Mouse (Mus musculus) liver, embryonic 13.5 days (tissue): ENCODE data around the gene Cdc16. TPM values are rescaled to one million over a fixed set of nuclear protein-coding genes. Genes with fewer than 3 reads are reported as not detected.
A peak's percentile ranks its signal among the peaks of the same experiment; 100 is the strongest.
"Not testable (repeated sequence)": the region's sequence is repeated elsewhere in the genome, so short reads cannot be mapped to it uniquely, and the experiment has no call there.

ENCODE experiments used
- ATAC-seq: fragments of 200-750 bp; cut with Nextera tagmentation; 2 replicates; pipeline ENCODE4 v1.8.0; 2017; ENCODE audit warnings: low read depth, mild to moderate bottlenecking, moderate number of reproducible peaks, moderate library complexity
- DNase-seq: peaks from one replicate; pipeline ENCODE4 v3.0.0; 2022
- H3K27ac ChIP-seq: fragments of 300-500 bp; sonication (generic); 2 replicates; pipeline ENCODE4 v1.5.1; 2015; ENCODE audit warnings: moderate library complexity, mild to moderate bottlenecking, inconsistent platforms
- H3K27me3 ChIP-seq: fragments of 300-500 bp; sonication (generic); 2 replicates; pipeline ENCODE4 v1.6.1; 2015; ENCODE audit warnings: mild to moderate bottlenecking, inconsistent platforms
- H3K36me3 ChIP-seq: fragments of 300-500 bp; sonication (generic); 2 replicates; pipeline ENCODE4 v1.6.1; 2015; ENCODE audit warnings: mild to moderate bottlenecking, inconsistent platforms
- H3K4me1 ChIP-seq: fragments of 300-500 bp; sonication (generic); replicated peaks from 2 replicates; pipeline ENCODE4 v1.6.1; 2015; ENCODE audit warnings: inconsistent platforms
- H3K4me2 ChIP-seq: fragments of 300-500 bp; sonication (generic); 2 replicates; pipeline ENCODE4 v1.6.1; 2015; ENCODE audit warnings: inconsistent platforms, mild to moderate bottlenecking, moderate library complexity
- H3K4me3 ChIP-seq: fragments of 300-500 bp; sonication (generic); replicated peaks from 2 replicates; pipeline ENCODE4 v1.5.1; 2015; ENCODE audit warnings: mild to moderate bottlenecking, inconsistent platforms
- H3K9ac ChIP-seq: fragments of 300-500 bp; sonication (generic); 2 replicates; pipeline ENCODE4 v1.6.1; 2015; ENCODE audit warnings: mild to moderate bottlenecking, inconsistent platforms
- H3K9me3 ChIP-seq: fragments of 300-500 bp; sonication (generic); replicated peaks from 2 replicates; pipeline ENCODE4 v1.6.1; 2016; ENCODE audit warnings: inconsistent platforms
- WGBS: fragments of 180-500 bp; shearing (Covaris S2); methylation state at CpG from one replicate; pipeline ENCODE4 v1.1.7; 2015; ENCODE audit not compliant: insufficient replicate concordance; 5-methylcytosine and 5-hydroxymethylcytosine counted together
- polyA plus RNA-seq: library from polyadenylated mRNA; unstranded; fragments of >200 nt; fragmentation: Nextera tagmentation; extraction: Ambion mirVana; gene quantifications from 2 replicates; pipeline ENCODE4 v1.2.1, GENCODE M21; 2015

The Cdc16 gene
- polyA plus RNA-seq: 62.0 and 66.8 TPM in 2 replicates

DNA sequence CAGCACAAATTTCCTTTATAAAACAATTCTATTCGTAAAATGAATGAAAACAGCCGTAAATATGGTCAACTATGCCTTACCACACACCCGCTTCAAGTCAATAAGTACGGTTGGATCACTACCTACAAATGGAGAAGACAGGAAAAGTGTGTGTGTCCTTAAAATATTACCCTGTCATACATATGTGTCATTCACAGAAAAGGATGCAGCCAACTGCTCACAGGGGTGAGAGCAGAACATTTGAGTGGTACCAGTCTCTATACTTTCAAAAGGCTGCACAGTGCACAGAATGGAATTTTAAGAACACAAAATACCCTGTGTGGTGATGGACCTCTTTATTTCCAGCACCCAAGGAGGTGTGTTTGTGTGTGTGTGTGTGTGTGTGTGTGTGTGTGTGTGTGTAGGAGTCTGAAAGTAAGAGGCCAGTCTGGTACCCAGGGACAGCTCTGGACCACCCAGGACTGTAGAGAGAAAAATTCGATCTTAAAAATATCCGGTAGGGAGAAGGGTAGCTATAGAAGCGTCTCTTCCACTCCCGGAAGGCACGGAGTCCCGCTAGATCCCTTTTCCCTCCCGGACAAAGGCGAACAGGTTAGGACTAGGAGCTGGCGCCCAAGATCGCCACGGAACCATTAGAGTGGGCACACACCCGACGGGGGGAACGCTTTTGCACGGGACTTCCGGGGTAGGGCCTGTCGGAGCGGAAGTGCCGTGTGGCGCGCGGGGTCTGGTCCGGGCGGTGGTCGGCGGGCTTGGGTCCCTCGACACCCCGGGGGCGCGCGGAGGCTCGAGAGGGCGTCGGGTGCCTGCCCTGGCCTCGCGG lies at the start of gene Cdc16:
Gene Cdc16, plus strand, starts transcription at position 695 of the 823 bp plus-strand sequence.
- ATAC-seq (peak; percentile 90), DNase-seq (peak; percentile 76)
- Histone ChIP-seq H3K9me3 (no peaks in the 10 kb centered on the region), H3K4me2 (peak within 1 kb of the TSS; percentile 90), H3K36me3 (peaks cover 16% of the 10 kb centered on the region), H3K4me3 (peak within 1 kb of the TSS; percentile 98), H3K27me3 (no peaks in the 10 kb centered on the region), H3K4me1 (peaks cover 23% of the 10 kb centered on the region), H3K27ac (peak within 1 kb of the TSS; percentile 87), H3K9ac (peak within 1 kb of the TSS; percentile 95)
- WGBS: 8% methylated on average over 40 of the region's 40 CpGs

GRCm38 (mm10) chr8:13708514-13708913 lies 49.0 kb upstream of the Cdc16 start:
- Histone ChIP-seq H3K4me2 (no peak overlapping the region), H3K36me3 (no peaks in the 10 kb centered on the region), H3K4me3 (no peak overlapping the region), H3K9me3 (no peaks in the 10 kb centered on the region), H3K4me1 (no peaks in the 10 kb centered on the region), H3K27ac (no peak overlapping the region), H3K9ac (no peak overlapping the region), H3K27me3 (no peaks in the 10 kb centered on the region)
- 75% methylated on average over 5 of the region's 5 CpGs for WGBS
- ATAC-seq (no peak), DNase-seq (no peak)

GRCm38 (mm10) chr8:13718980-13719379 lies 38.5 kb upstream of the Cdc16 start:
- no peak overlapping the region for H3K4me2 ChIP-seq
- H3K27me3 ChIP-seq: no peaks in the 10 kb centered on the region
- ATAC-seq (no peak), DNase-seq (no peak)
- H3K9ac ChIP-seq: no peak overlapping the region
- H3K9me3 ChIP-seq: no peaks in the 10 kb centered on the region
- no peak overlapping the region for H3K4me3 ChIP-seq
- H3K4me1 ChIP-seq: no peaks in the 10 kb centered on the region
- no peak overlapping the region for H3K27ac ChIP-seq
- no peaks in the 10 kb centered on the region for H3K36me3 ChIP-seq
- WGBS: 85% methylated on average over 8 of the region's 8 CpGs

GRCm38 (mm10) chr8:13725722-13726121 lies 31.8 kb upstream of the Cdc16 start:
- H3K27ac ChIP-seq: no peak overlapping the region
- H3K9me3 ChIP-seq: no peaks in the 10 kb centered on the region
- no peak overlapping the region for H3K4me3 ChIP-seq
- ATAC-seq (no peak), DNase-seq (no peak)
- H3K36me3 ChIP-seq: no peaks in the 10 kb centered on the region
- H3K9ac ChIP-seq: no peak overlapping the region
- H3K4me1 ChIP-seq: no peaks in the 10 kb centered on the region
- H3K4me2 ChIP-seq: no peak overlapping the region
- no peaks in the 10 kb centered on the region for H3K27me3 ChIP-seq

GRCm38 (mm10) chr8:13727469-13728094 lies 29.9 kb upstream of the Cdc16 start:
- no peaks in the 10 kb centered on the region for H3K36me3 ChIP-seq
- no peak overlapping the region for H3K9ac ChIP-seq
- DNase-seq (no peak), ATAC-seq (no peak)
- H3K9me3 ChIP-seq: no peaks in the 10 kb centered on the region
- H3K4me2 ChIP-seq: no peak overlapping the region
- H3K27me3 ChIP-seq: no peaks in the 10 kb centered on the region
- no peaks in the 10 kb centered on the region for H3K4me1 ChIP-seq
- 67% methylated on average over 10 of the region's 10 CpGs for WGBS
- H3K4me3 ChIP-seq: no peak overlapping the region
- H3K27ac ChIP-seq: no peak overlapping the region

DNA sequence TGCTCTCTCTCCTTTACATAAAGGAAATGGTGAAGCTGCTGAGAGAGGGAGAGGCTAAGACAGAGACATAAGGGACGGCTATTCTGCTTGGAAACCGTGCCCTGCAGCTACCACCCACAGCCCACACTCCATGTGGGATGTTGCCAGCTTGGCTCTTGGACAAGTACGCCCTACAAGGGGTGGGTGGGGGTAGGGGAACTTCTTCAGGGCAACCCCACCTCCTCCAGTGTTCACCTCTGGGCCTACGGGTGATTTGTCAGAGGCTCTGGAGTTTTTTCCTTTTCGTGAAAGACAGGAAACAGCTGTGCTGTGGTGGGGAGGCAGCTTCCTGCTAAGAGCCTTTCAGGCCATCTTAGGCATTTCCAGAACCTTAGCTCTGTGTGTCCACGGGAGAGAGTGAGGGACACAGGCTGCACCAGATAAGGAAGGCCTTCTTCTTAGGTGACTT lies 17.1 kb upstream of the Cdc16 start:
- no peaks in the 10 kb centered on the region for H3K27me3 ChIP-seq
- no peaks in the 10 kb centered on the region for H3K36me3 ChIP-seq
- H3K27ac ChIP-seq: peak overlapping the region; percentile 93
- DNase-seq (peak; percentile 22), ATAC-seq (peak; percentile 56)
- peak overlapping the region; percentile 62 for H3K4me2 ChIP-seq
- no peak overlapping the region for H3K4me3 ChIP-seq
- peaks cover 34% of the 10 kb centered on the region for H3K4me1 ChIP-seq
- H3K9me3 ChIP-seq: no peaks in the 10 kb centered on the region
- WGBS: 12% methylated on average over 6 of the region's 6 CpGs
- H3K9ac ChIP-seq: peak overlapping the region; percentile 70

- H3K4me1 ChIP-seq: peaks cover 34% of the 10 kb centered on the region
- ATAC-seq (peak; percentile 97), DNase-seq (peak; percentile 65)
- peak overlapping the region; percentile 70 for H3K9ac ChIP-seq
- H3K27me3 ChIP-seq: no peaks in the 10 kb centered on the region
- peak overlapping the region; percentile 93 for H3K27ac ChIP-seq
- H3K4me3 ChIP-seq: peak overlapping the region; percentile 17; the same call in 1 of the 2 replicates
- H3K36me3 ChIP-seq: no peaks in the 10 kb centered on the region
- 24% methylated on average over 7 of the region's 7 CpGs for WGBS
- H3K4me2 ChIP-seq: peak overlapping the region; percentile 62
- H3K9me3 ChIP-seq: no peaks in the 10 kb centered on the region
Observed at GRCm38 (mm10) chr8:13740817-13741613, 16.5 kb upstream of the Cdc16 start.

GRCm38 (mm10) chr8:13746212-13746611 lies 11.3 kb upstream of the Cdc16 start:
- H3K4me2 ChIP-seq, H3K9ac ChIP-seq, H3K27ac ChIP-seq, H3K4me3 ChIP-seq, H3K27me3 ChIP-seq, H3K36me3 ChIP-seq, H3K9me3 ChIP-seq, DNase-seq, ATAC-seq: not testable (repeated sequence)
- peaks cover 14% of the 10 kb centered on the region for H3K4me1 ChIP-seq
- WGBS: 91% methylated on average over 5 of the region's 6 CpGs

DNA sequence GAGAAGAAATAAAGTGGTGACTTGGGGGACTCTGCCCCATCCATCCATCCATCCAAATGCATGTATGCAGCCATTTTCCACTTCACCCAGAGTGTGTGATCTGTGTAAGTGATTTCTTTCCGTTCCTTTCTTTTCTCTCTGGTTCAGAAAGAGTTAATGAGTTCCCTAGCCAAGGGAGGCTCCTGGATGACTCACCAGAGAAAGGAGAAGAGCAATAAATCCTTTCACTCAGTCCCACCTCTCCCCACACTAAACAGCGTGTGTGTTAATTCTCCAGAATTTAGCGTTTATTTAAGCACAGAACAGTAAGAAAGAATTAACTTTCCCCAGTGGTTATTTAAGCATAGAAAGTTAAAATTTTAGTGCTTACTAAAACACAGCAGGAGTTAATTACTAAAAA lies 9.8 kb upstream of the Cdc16 start:
- H3K4me1 ChIP-seq: peaks cover 1% of the 10 kb centered on the region

GRCm38 (mm10) chr8:13753680-13754079 lies 3.8 kb upstream of the Cdc16 start:
- Histone ChIP-seq H3K9me3 (no peaks in the 10 kb centered on the region), H3K27me3 (0 out of 2 replicates have a peak, but pooled peaks cover 4% of the 10 kb centered on the region), H3K36me3 (no peaks in the 10 kb centered on the region), H3K27ac (no peak overlapping the region), H3K4me3 (no peak overlapping the region), H3K4me2 (no peak overlapping the region), H3K9ac (no peak overlapping the region), H3K4me1 (peaks cover 14% of the 10 kb centered on the region)
- peak; percentile 61 for DNase-seq
- no peak for ATAC-seq
- WGBS: 13% methylated on average over 2 of the region's 2 CpGs

More for the DNA sequence above, 9.8 kb upstream of the Cdc16 start:
- Histone ChIP-seq H3K36me3 (no peaks in the 10 kb centered on the region), H3K4me3 (no peak overlapping the region), H3K9me3 (no peaks in the 10 kb centered on the region), H3K4me2 (no peak overlapping the region), H3K27me3 (0 out of 2 replicates have a peak, but pooled peaks cover 4% of the 10 kb centered on the region), H3K27ac (no peak overlapping the region), H3K9ac (no peak overlapping the region)
- DNase-seq: no peak
- no peak for ATAC-seq
- 22% methylated on average over 3 of the region's 3 CpGs for WGBS

DNA sequence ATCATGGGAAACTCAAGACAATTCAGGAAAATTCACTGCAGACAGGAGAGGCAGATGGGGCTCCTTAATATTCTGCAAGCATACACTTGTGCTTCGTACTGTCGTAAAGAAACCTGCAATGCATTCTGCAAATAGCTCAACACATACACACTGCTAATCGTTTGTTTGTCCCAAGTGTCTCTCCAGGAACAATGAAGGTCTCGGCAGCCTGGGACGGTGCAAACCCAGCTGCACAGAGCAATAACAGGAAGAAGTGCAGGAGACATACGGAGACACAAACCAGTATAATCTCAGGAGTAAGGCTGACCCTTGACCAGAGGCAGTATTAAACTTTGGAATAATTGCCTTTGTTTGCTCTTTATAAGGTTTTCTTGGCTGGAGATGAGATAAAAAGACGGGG lies 996 bp upstream of the Cdc16 start:
- ATAC-seq: no peak
- 70% methylated on average over 7 of the region's 7 CpGs for WGBS
- H3K4me1 ChIP-seq: peaks cover 23% of the 10 kb centered on the region
- H3K4me3 ChIP-seq: no peak overlapping the region
- peaks cover 11% of the 10 kb centered on the region for H3K36me3 ChIP-seq
- no peak overlapping the region for H3K9ac ChIP-seq
- no peaks in the 10 kb centered on the region for H3K27me3 ChIP-seq
- no peak overlapping the region for H3K27ac ChIP-seq
- no peak for DNase-seq
- H3K9me3 ChIP-seq: no peaks in the 10 kb centered on the region
- no peak overlapping the region for H3K4me2 ChIP-seq
